Mouse (Mus musculus) thymus, adult 2 months (tissue): Measurements from ENCODE around the gene Olfr509.

Source experiments
- CTCF ChIP-seq: fragments of 200-500 bp; IDR thresholded peaks from 2 replicates; pipeline ENCODE4 v1.5.1; 2012; ENCODE audit warnings: mild to moderate bottlenecking, control low read depth, low read length, moderate library complexity, borderline replicate concordance; ENCODE audit not compliant: control insufficient read depth, poor library complexity, insufficient read depth; ENCODE audit errors: extremely low read depth
- POLR2A ChIP-seq: fragments of 200-500 bp; IDR thresholded peaks from 2 replicates; pipeline ENCODE4 v1.6.1; 2012; ENCODE audit warnings: mild to moderate bottlenecking, low read length, control low read depth, moderate library complexity; ENCODE audit not compliant: control insufficient read depth, poor library complexity, insufficient read depth; ENCODE audit errors: extremely low read depth

GRCm38 (mm10) chr7:108614110-108614509 is 37.6 kb downstream of the Olfr509 start:
- TF ChIP-seq CTCF (no peak), POLR2A (no peak)
